Mouse (Mus musculus) hindbrain, embryonic 13.5 days (tissue): Measurements from ENCODE around the gene Frem1. TPM values are rescaled to one million over a fixed set of nuclear protein-coding genes. Genes with fewer than 3 reads are reported as not detected.

Experiments
- ATAC-seq: fragments of 200-750 bp; cut with Nextera tagmentation; 2 replicates; pipeline ENCODE4 v1.8.0; 2017; ENCODE audit warnings: moderate TSS enrichment; ENCODE audit not compliant: low FRiP score
- H3K27ac ChIP-seq: fragments of 300-500 bp; sonication (generic); 2 replicates; pipeline ENCODE4 v1.5.1; 2015; ENCODE audit warnings: inconsistent platforms, mild to moderate bottlenecking, moderate library complexity
- H3K27me3 ChIP-seq: fragments of 300-500 bp; sonication (generic); 2 replicates; pipeline ENCODE4 v1.6.1; 2015; ENCODE audit warnings: mild to moderate bottlenecking, inconsistent platforms
- H3K36me3 ChIP-seq: fragments of 300-500 bp; sonication (generic); 2 replicates; pipeline ENCODE4 v1.6.1; 2015; ENCODE audit warnings: mild to moderate bottlenecking, inconsistent platforms
- H3K4me1 ChIP-seq: fragments of 300-500 bp; sonication (generic); replicated peaks from 2 replicates; pipeline ENCODE4 v1.6.1; 2015; ENCODE audit warnings: inconsistent platforms
- H3K4me2 ChIP-seq: fragments of 300-500 bp; sonication (generic); 2 replicates; pipeline ENCODE4 v1.6.1; 2015; ENCODE audit warnings: inconsistent platforms, mild to moderate bottlenecking, moderate library complexity
- H3K4me3 ChIP-seq: fragments of 300-500 bp; sonication (generic); 2 replicates; pipeline ENCODE4 v1.5.1; 2015; ENCODE audit warnings: mild to moderate bottlenecking, inconsistent platforms
- H3K9ac ChIP-seq: fragments of 300-500 bp; sonication (generic); 2 replicates; pipeline ENCODE4 v1.6.1; 2015; ENCODE audit warnings: mild to moderate bottlenecking, inconsistent platforms
- H3K9me3 ChIP-seq: fragments of 300-500 bp; sonication (generic); 2 replicates; pipeline ENCODE4 v1.6.1; 2016; ENCODE audit warnings: inconsistent platforms
- WGBS: fragments of 180-500 bp; shearing (Covaris S2); methylation state at CpG from one replicate; pipeline ENCODE4 v1.1.7; 2015; 5-methylcytosine and 5-hydroxymethylcytosine counted together
- polyA plus RNA-seq: library from polyadenylated mRNA; unstranded; fragments of >200 nt; fragmentation: Nextera tagmentation; extraction: Ambion mirVana; gene quantifications from 2 replicates; pipeline ENCODE4 v1.2.1, GENCODE M21; 2015

Frem1 gene
- polyA plus RNA-seq, 1 experiment from 2014 or later, result 3.4 TPM

DNA sequence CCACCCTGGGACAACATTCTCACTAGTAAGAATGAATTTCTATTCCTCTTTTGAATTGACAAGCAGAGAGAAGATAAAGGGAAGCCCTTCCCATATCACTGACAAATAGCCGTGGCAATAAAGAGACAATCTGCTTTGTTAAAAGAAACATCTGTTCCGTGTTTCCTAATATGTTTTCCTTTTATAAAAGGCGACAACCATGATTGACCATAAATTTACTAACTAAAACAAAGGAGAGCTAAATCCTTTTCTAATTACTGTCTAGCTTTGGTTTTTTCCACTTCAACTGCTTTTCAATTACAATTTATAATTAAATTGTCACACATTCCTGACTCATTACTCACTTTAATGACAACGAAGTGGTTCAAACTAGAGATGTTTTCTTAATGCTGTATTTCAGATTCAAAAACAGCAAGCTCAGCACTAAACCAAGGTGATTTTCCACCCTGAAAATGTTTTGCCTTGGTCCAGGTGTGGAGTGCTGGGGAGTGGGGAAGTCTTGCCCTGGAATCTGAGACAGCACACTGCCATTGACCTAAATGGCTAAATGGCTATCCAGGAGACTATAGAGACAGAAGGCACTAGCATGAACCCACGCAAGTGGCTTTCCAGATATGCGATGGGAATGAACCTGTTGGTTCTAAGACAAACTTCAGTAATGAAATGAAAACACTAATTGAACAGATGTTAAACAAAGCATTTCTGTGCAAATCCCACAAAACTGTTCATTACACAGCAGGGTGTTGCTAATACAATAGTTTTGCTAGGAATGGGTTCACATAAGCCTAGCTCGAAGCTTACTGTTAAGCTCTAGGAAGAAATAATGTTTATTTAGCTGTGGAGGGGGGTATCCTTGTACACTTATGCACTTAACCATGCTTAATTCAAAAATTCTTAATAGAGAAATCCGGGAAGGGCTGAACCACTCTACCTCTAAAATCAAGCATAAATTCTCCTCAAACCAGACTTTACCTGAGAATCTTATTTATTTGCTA lies 33.7 kb downstream of the Frem1 start:
- ATAC-seq, result peak; percentile 40; the same call in 1 of the 2 replicates
- Histone ChIP-seq H3K36me3 (no peaks in the 10 kb centered on the region), H3K27ac (peak overlapping the region; percentile 58), H3K4me1 (peaks cover 20% of the 10 kb centered on the region), H3K9me3 (no peaks in the 10 kb centered on the region), H3K27me3 (no peaks in the 10 kb centered on the region), H3K9ac (no peak overlapping the region), H3K4me2 (no peak overlapping the region), H3K4me3 (no peak overlapping the region)
- WGBS, result 46% methylated on average over 8 of the region's 8 CpGs

DNA sequence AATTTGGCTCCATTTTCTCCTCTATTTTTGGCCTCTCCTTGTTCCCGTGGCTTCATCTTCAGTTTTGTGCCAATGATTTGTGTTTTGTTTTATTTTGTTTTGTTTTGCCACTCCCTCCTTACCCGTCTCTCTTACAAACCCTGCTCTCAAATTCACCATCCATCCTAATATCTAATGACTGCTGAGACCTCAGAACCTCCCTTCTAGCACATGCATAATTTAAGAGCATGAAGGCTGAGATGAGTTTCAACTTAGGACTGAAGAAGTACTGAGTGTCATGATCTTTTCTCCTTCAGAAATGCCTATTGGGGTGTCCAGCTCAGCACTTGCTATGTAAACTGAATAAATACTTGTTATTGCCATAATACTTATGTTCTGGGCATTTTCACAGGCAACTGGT lies 37.6 kb downstream of the Frem1 start:
- no peaks in the 10 kb centered on the region for H3K36me3 ChIP-seq
- H3K4me2 ChIP-seq, result no peak overlapping the region
- no peak overlapping the region for H3K9ac ChIP-seq
- no peak overlapping the region for H3K27ac ChIP-seq
- H3K4me1 ChIP-seq, result peaks cover 9% of the 10 kb centered on the region
- 78% methylated on average over 2 of the region's 2 CpGs for WGBS
- H3K27me3 ChIP-seq, result no peaks in the 10 kb centered on the region
- no peak for ATAC-seq
- H3K4me3 ChIP-seq, result no peak overlapping the region
- no peaks in the 10 kb centered on the region for H3K9me3 ChIP-seq

DNA sequence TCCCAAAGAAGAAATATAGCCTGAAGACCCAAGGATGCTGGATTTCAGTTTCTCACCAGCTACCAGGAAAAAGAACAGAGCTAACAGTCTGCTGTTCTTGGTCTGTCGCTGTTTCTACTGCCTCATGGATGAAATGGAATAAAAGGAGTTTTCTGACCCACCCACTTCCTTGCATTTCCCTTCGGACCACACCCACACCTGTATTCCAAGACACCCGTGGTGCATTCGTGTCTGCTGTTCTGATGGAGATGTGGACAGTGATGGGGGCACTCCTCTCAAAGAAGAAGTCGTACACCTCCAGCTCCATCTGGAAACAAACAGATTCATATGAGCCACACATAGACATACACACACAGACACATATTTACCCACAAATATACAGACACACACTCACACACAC lies 48.1 kb downstream of the Frem1 start:
- WGBS, result 85% methylated on average over 5 of the region's 5 CpGs
- H3K27ac ChIP-seq, result no peak overlapping the region
- no peaks in the 10 kb centered on the region for H3K27me3 ChIP-seq
- no peak overlapping the region for H3K4me3 ChIP-seq
- no peak overlapping the region for H3K9ac ChIP-seq
- H3K36me3 ChIP-seq, result no peaks in the 10 kb centered on the region
- H3K9me3 ChIP-seq, result no peaks in the 10 kb centered on the region
- peaks cover 3% of the 10 kb centered on the region; the same call in 1 of the 2 replicates for H3K4me1 ChIP-seq
- ATAC-seq, result no peak
- H3K4me2 ChIP-seq, result no peak overlapping the region

DNA sequence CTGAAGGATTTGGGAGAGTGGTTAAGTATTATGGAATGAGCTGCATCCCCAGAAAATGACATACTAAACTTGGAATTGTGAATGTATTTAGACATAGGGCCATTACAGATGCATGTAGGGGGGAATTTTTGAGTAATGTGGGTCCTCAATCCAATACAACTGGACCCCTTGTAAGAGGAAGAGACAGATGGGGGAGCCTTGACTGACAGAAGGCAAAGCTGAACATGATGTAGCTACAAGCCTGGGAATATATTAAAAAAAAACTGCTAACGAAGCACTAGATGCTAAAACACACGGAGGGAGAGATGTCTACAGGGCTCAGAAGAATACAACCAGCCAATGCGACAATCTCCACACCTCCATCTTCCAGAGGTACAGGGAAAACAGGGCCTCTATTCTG lies 60.1 kb downstream of the Frem1 start:
- H3K27ac ChIP-seq, result no peak overlapping the region
- no peaks in the 10 kb centered on the region for H3K27me3 ChIP-seq
- no peak overlapping the region for H3K9ac ChIP-seq
- H3K36me3 ChIP-seq, result no peaks in the 10 kb centered on the region
- no peak overlapping the region for H3K4me3 ChIP-seq
- no peaks in the 10 kb centered on the region for H3K9me3 ChIP-seq
- WGBS, result 93% methylated on average over 3 of the region's 3 CpGs
- H3K4me2 ChIP-seq, result no peak overlapping the region
- ATAC-seq, result no peak
- peaks cover 11% of the 10 kb centered on the region for H3K4me1 ChIP-seq

DNA sequence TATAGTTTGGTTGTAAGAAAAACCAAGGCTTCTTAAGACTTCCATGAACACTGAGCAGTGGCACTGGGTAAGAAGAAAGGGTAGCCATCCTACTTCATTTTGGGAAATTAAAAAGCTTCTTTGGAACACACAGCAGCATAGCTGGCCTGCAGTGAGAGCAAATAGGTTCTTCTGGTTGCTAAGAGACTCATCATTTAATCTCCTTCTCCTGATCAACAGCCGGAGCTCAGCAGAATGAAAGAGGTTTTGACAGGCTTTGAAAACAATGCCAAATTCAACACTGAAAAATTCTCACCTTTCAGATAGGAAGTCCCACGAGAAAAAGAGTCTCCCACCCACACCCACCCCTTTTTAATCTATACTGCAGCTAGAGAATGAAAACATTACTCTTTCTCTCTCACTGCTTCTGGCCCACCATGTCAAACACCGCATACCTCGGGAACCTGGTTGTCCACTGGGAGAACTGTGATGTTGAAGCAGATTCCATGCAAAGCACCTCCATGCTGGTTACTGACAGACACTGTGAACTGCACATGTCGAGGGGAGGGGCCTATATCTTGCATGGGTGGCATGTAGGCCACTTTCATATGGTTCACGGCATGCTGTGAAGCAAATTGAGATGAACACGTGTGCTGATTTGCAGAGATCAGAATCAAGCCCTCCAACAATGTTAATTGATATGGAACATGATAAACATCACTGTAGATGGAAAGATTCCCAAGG lies 61.0 kb downstream of the Frem1 start:
- Histone ChIP-seq H3K27me3 (no peaks in the 10 kb centered on the region), H3K4me1 (peaks cover 11% of the 10 kb centered on the region), H3K9me3 (no peaks in the 10 kb centered on the region), H3K9ac (no peak overlapping the region), H3K4me3 (no peak overlapping the region), H3K36me3 (no peaks in the 10 kb centered on the region), H3K27ac (no peak overlapping the region), H3K4me2 (no peak overlapping the region)
- no peak for ATAC-seq
- WGBS, result 55% methylated on average over 7 of the region's 7 CpGs

DNA sequence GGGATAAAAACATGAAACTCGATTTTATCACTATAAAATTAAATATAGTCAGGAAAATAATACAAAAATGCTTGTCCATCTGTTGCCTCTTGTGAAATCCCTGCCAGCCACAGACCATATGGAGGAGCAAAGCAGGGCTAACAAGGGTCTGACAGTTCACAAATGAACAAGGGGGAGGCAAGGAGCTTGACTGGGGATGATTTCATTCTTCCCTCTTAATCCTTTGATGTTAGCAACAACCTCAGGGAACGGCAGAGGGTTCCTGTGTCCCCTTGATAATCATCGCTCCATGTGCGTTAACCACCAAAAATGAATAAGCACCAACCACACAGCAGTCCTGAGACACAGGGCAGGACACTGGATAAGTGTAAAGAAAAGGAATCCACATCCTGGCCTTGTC lies 79.8 kb downstream of the Frem1 start:
- Histone ChIP-seq H3K9ac (no peak overlapping the region), H3K4me1 (peaks cover 13% of the 10 kb centered on the region; the same call in 1 of the 2 replicates), H3K9me3 (no peaks in the 10 kb centered on the region), H3K36me3 (no peaks in the 10 kb centered on the region), H3K27me3 (no peaks in the 10 kb centered on the region), H3K27ac (0 out of 2 replicates have a peak overlapping the region, but pooled peaks have one; percentile 48), H3K4me2 (no peak overlapping the region), H3K4me3 (no peak overlapping the region)
- ATAC-seq, result no peak
- 53% methylated on average over 4 of the region's 4 CpGs for WGBS

DNA sequence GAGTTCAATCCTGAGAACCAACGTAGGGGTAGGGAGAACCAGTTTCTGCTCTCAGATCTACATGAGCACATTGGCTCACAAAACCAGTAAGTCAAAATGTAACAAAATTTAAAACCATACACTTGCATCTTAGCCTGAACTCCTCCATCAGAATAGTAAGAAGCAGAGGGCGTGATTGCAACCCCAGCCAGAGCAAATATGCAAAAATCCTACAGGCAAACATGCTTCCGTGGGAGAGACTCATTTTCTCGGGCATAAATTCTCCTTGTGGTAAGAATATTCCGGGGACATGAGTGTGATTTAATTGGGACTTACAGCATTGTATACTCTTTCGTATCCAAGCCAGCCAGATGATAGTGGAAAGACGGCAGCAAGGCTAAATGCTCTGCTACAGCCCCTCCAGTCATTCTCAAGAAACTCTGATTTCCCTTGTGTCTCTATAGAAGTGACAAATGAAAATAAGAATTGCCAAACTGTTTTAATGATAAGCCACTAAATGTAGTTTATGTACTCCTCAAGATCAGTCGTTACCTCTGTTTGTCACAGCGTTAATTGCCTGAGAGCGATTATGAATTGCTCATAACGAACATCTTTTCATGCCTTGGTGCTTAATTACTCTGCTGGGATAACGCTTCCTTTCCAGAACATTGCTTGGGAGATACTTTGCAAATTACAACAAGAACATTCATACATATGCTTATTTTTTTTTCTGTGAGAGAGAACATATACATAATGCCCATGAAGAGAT lies 81.1 kb downstream of the Frem1 start:
- Histone ChIP-seq H3K9ac (no peak overlapping the region), H3K27ac (no peak overlapping the region), H3K4me2 (no peak overlapping the region), H3K4me3 (no peak overlapping the region), H3K27me3 (no peaks in the 10 kb centered on the region), H3K9me3 (no peaks in the 10 kb centered on the region), H3K36me3 (no peaks in the 10 kb centered on the region), H3K4me1 (peaks cover 13% of the 10 kb centered on the region; the same call in 1 of the 2 replicates)
- no peak; the same call in 1 of the 2 replicates for ATAC-seq
- WGBS, result 69% methylated on average over 12 of the region's 12 CpGs

DNA sequence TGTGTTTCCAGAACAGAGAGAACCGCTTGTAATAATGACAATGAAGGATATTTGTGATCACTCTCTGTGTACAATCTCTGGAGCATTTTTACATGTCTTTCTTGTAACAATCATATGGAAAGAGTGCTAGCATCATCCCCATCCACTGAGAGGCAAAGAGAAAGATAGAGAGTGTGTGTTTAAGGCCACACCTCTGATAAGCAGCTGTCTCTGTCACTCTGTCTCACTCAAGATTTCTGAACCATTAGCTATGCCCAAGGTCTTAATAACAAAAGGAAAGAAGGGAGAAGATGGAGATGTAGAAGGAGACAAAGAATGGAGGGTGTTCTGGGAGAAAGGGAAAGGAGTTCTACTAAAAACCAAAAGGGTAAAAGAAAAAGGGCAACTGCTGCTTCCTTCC lies 91.1 kb downstream of the Frem1 start:
- Histone ChIP-seq H3K36me3 (no peaks in the 10 kb centered on the region), H3K9ac (no peak overlapping the region), H3K4me2 (no peak overlapping the region), H3K27ac (no peak overlapping the region), H3K4me1 (peaks cover 12% of the 10 kb centered on the region), H3K9me3 (no peaks in the 10 kb centered on the region), H3K27me3 (no peaks in the 10 kb centered on the region), H3K4me3 (no peak overlapping the region)
- 53% methylated on average over 1 of the region's 1 CpGs for WGBS
- no peak for ATAC-seq

DNA sequence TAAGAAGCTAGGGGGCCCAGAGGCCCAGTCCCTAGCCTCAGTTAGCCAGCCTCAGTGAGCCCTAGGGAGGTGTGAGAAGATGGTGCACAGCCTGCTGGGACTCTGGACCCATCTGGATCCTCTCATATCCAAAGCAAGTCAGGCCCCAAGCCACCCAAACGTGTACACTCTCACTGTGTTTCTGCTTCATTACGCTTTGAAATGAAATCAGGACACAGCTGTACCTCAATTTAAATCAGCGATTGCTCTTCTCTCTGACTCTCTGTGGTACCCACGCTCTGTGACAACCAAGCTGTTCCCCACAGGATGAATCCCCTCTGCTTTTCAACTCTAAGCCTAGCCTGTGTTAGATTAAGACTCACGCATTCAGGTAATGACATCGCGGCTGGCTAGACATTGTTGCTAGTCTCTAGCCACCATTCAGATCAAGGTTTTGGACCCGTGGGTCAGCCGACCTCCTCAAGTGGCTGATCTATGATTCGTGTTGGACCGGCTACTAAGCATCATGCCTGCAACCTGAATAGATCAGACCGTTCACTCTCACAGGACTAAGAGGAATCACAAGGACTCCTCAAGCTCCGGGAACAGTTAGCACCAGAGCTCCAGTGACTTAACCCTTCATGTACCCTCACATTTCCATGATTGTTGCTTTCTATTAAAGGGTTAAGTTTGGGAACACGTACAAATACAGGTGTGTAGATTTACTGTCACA lies 94.2 kb downstream of the Frem1 start:
- Histone ChIP-seq H3K4me3 (no peak overlapping the region), H3K9me3 (no peaks in the 10 kb centered on the region), H3K27me3 (no peaks in the 10 kb centered on the region), H3K36me3 (no peaks in the 10 kb centered on the region), H3K4me2 (peak overlapping the region; percentile 14; the same call in 1 of the 2 replicates), H3K27ac (peak overlapping the region; percentile 72), H3K4me1 (peaks cover 12% of the 10 kb centered on the region), H3K9ac (no peak overlapping the region)
- 54% methylated on average over 14 of the region's 14 CpGs for WGBS
- ATAC-seq, result peak; percentile 85

DNA sequence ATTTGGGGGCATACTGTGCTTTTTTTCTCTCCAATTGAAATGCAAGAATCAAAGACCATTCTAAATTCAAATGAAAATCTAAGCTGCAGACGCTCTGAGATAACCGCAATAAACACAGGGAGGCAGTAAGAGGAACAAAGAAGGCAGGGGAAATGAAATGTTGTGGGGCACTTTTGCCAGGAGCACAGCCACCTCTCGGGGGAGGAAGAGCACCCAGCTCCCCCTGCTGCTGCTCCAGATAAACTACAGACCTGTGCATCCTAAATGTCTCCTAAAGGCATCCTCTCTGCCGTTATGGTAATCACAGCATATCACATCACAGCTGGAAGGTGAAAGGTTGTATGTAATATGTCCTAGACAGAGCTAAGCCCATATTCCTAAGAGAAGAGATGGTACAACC lies 98.1 kb downstream of the Frem1 start:
- ATAC-seq, result no peak
- 39% methylated on average over 4 of the region's 4 CpGs for WGBS
- H3K36me3 ChIP-seq, result no peaks in the 10 kb centered on the region
- no peak overlapping the region for H3K4me3 ChIP-seq
- H3K4me1 ChIP-seq, result peaks cover 24% of the 10 kb centered on the region
- H3K27ac ChIP-seq, result no peak overlapping the region
- no peak overlapping the region for H3K9ac ChIP-seq
- no peaks in the 10 kb centered on the region for H3K9me3 ChIP-seq
- H3K27me3 ChIP-seq, result no peaks in the 10 kb centered on the region
- H3K4me2 ChIP-seq, result no peak overlapping the region

DNA sequence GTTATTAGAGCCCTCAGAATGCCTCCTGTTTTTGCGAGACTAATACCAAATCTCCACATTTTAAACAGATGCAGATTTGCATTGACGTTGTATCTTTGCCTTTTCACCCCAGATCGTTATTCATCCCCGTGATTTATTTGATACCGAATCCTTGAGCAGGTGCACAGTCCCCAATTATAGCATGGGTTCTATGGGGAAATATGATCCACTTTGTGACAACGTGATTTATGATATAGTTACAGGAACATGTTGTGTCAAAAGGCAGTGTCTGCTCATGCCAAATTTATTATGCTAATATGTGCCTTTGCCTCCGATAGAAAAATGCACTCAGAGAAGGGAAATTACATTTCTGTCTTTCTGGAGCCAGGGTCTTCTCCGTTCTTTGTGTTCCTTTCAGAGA lies 102.6 kb downstream of the Frem1 start:
- no peak overlapping the region for H3K4me2 ChIP-seq
- H3K27ac ChIP-seq, result peak overlapping the region; percentile 73
- peaks cover 29% of the 10 kb centered on the region for H3K4me1 ChIP-seq
- no peak overlapping the region for H3K4me3 ChIP-seq
- H3K9ac ChIP-seq, result no peak overlapping the region
- no peaks in the 10 kb centered on the region for H3K9me3 ChIP-seq
- no peaks in the 10 kb centered on the region for H3K36me3 ChIP-seq
- WGBS, result 49% methylated on average over 8 of the region's 8 CpGs
- ATAC-seq, result no peak
- no peaks in the 10 kb centered on the region for H3K27me3 ChIP-seq
